Mouse (Mus musculus) liver, embryonic 11.5 days (tissue): ENCODE results near the gene Zmynd15. TPM values are rescaled to one million over a fixed set of nuclear protein-coding genes. Genes with fewer than 3 reads are reported as not detected.
"Not testable (repeated sequence)": the region's sequence is repeated elsewhere in the genome, so short reads cannot be mapped to it uniquely, and the experiment has no call there.

Experiments used
- ATAC-seq: fragments of 200-750 bp; cut with Nextera tagmentation; replicated peaks from 2 replicates; pipeline ENCODE4 v1.8.0; 2017; ENCODE audit warnings: moderate number of reproducible peaks, mild to moderate bottlenecking, moderate TSS enrichment, moderate library complexity; ENCODE audit not compliant: low FRiP score
- DNase-seq: peaks from one replicate; pipeline ENCODE4 v3.0.0-alpha.2; 2017; ENCODE audit warnings: low spot score
- H3K27ac ChIP-seq: fragments of 300-500 bp; sonication (generic); 2 replicates; pipeline ENCODE4 v1.5.1; 2014; ENCODE audit warnings: mild to moderate bottlenecking, low read depth, low read length, control low read depth
- H3K27me3 ChIP-seq: fragments of 300-500 bp; sonication (generic); replicated peaks from 2 replicates; pipeline ENCODE4 v1.6.1; 2014; ENCODE audit warnings: low read length, mixed read lengths; ENCODE audit not compliant: control insufficient read depth, insufficient read depth
- H3K36me3 ChIP-seq: fragments of 300-500 bp; sonication (generic); 2 replicates; pipeline ENCODE4 v1.6.1; 2014; ENCODE audit warnings: mild to moderate bottlenecking, low read length, moderate library complexity, mixed read lengths; ENCODE audit not compliant: control insufficient read depth, insufficient read depth
- H3K4me1 ChIP-seq: fragments of 300-500 bp; sonication (generic); replicated peaks from 2 replicates; pipeline ENCODE4 v1.6.1; 2014; ENCODE audit warnings: low read length, mixed read lengths; ENCODE audit not compliant: control insufficient read depth, insufficient read depth
- H3K4me2 ChIP-seq: fragments of 300-500 bp; sonication (generic); 2 replicates; pipeline ENCODE4 v1.6.1; 2014; ENCODE audit warnings: mild to moderate bottlenecking, control low read depth, moderate library complexity
- H3K4me3 ChIP-seq: fragments of 300-500 bp; sonication (generic); 2 replicates; pipeline ENCODE4 v1.5.1; 2014; ENCODE audit warnings: low read depth, low read length, control low read depth
- H3K9ac ChIP-seq: fragments of 300-500 bp; sonication (generic); 2 replicates; pipeline ENCODE4 v1.6.1; 2014; ENCODE audit warnings: low read depth, low read length, control low read depth
- H3K9me3 ChIP-seq: fragments of 300-500 bp; sonication (generic); 2 replicates; pipeline ENCODE4 v1.6.1; 2016; ENCODE audit warnings: low read length, inconsistent platforms, mixed read lengths; ENCODE audit not compliant: control insufficient read depth
- WGBS: fragments of 180-500 bp; shearing (Covaris S2); extraction: QIAGEN DNeasy Blood & Tissue Kit; methylation state at CpG from one replicate; pipeline ENCODE4 v1.1.7; 2014; 5-methylcytosine and 5-hydroxymethylcytosine counted together
- polyA plus RNA-seq: library from polyadenylated mRNA; unstranded; fragments of >200 nt; fragmentation: Nextera tagmentation; extraction: Ambion mirVana; gene quantifications from 2 replicates; pipeline ENCODE4 v1.2.1, GENCODE M21; 2014

Gene Zmynd15
- 0.19 and 0.58 TPM in 2 replicates for polyA plus RNA-seq

GRCm38 (mm10) chr11:70458688-70459600 lies at the start of gene Zmynd15:
Gene Zmynd15, plus strand, starts transcription at chr11:70459433.
- WGBS, result 18% methylated on average over 32 of the region's 32 CpGs
- Histone ChIP-seq H3K36me3 (no peaks in the 10 kb centered on the region), H3K4me3 (peak within 1 kb of the TSS; percentile 47), H3K27me3 (peaks cover 46% of the 10 kb centered on the region), H3K4me2 (peak within 1 kb of the TSS; percentile 69), H3K27ac (no peak within 1 kb of the TSS), H3K9ac (peak within 1 kb of the TSS; percentile 17; the same call in 1 of the 2 replicates), H3K9me3 (no peaks in the 10 kb centered on the region; the same call in 1 of the 2 replicates), H3K4me1 (peaks cover 2% of the 10 kb centered on the region; the same call in 1 of the 2 replicates)
- ATAC-seq, result no peak
- no peak for DNase-seq

GRCm38 (mm10) chr11:70409594-70410296 lies 49.5 kb upstream of the Zmynd15 start, which contains the start of gene Pelp1:
Gene Pelp1, minus strand, starts transcription at chr11:70410031.
- no peaks in the 10 kb centered on the region for H3K9me3 ChIP-seq
- peak within 1 kb of the TSS; percentile 69 for H3K27ac ChIP-seq
- peaks cover 19% of the 10 kb centered on the region for H3K4me1 ChIP-seq
- H3K4me2 ChIP-seq, result peak within 1 kb of the TSS; percentile 80
- DNase-seq, result peak; percentile 95
- peaks cover 5% of the 10 kb centered on the region; the same call in 1 of the 2 replicates for H3K36me3 ChIP-seq
- peak within 1 kb of the TSS; percentile 96 for H3K4me3 ChIP-seq
- under 1% methylated on average over 59 of the region's 59 CpGs for WGBS
- ATAC-seq, result peak; percentile 94
- H3K27me3 ChIP-seq, result no peaks in the 10 kb centered on the region
- H3K9ac ChIP-seq, result peak within 1 kb of the TSS; percentile 97

- DNase-seq (no peak), ATAC-seq (peak; percentile 39; the same call in 1 of the 2 replicates)
- peak overlapping the region; percentile 69 for H3K27ac ChIP-seq
- H3K4me3 ChIP-seq, result peak overlapping the region; percentile 96
- H3K27me3 ChIP-seq, result no peaks in the 10 kb centered on the region; the same call in 1 of the 2 replicates
- peaks cover 3% of the 10 kb centered on the region; the same call in 1 of the 2 replicates for H3K36me3 ChIP-seq
- H3K9me3 ChIP-seq, result no peaks in the 10 kb centered on the region
- H3K9ac ChIP-seq, result peak overlapping the region; percentile 97
- 53% methylated on average over 6 of the region's 6 CpGs for WGBS
- peak overlapping the region; percentile 80 for H3K4me2 ChIP-seq
- peaks cover 19% of the 10 kb centered on the region for H3K4me1 ChIP-seq
Observed at GRCm38 (mm10) chr11:70410297-70410643, 49.0 kb upstream of the Zmynd15 start.

GRCm38 (mm10) chr11:70412591-70412990 lies 46.6 kb upstream of the Zmynd15 start:
- no peak for ATAC-seq
- WGBS, result 76% methylated on average over 5 of the region's 5 CpGs

GRCm38 (mm10) chr11:70413961-70414360 lies 45.3 kb upstream of the Zmynd15 start:
- no peak overlapping the region for H3K4me2 ChIP-seq
- 9% methylated on average over 3 of the region's 3 CpGs for WGBS
- DNase-seq, result peak; percentile 66
- ATAC-seq, result no peak
- no peak overlapping the region for H3K4me3 ChIP-seq
- no peak overlapping the region for H3K27ac ChIP-seq
- no peaks in the 10 kb centered on the region; the same call in 1 of the 2 replicates for H3K27me3 ChIP-seq
- no peaks in the 10 kb centered on the region for H3K9me3 ChIP-seq
- no peak overlapping the region for H3K9ac ChIP-seq
- no peaks in the 10 kb centered on the region for H3K36me3 ChIP-seq
- H3K4me1 ChIP-seq, result peaks cover 6% of the 10 kb centered on the region

More at GRCm38 (mm10) chr11:70412591-70412990, 46.6 kb upstream of the Zmynd15 start:
- no peak overlapping the region for H3K4me3 ChIP-seq
- no peak overlapping the region for H3K27ac ChIP-seq
- no peaks in the 10 kb centered on the region for H3K36me3 ChIP-seq
- H3K4me1 ChIP-seq, result peaks cover 17% of the 10 kb centered on the region
- H3K4me2 ChIP-seq, result no peak overlapping the region
- no peak for DNase-seq
- H3K9me3 ChIP-seq, result no peaks in the 10 kb centered on the region
- H3K9ac ChIP-seq, result no peak overlapping the region
- H3K27me3 ChIP-seq, result no peaks in the 10 kb centered on the region; the same call in 1 of the 2 replicates

- ATAC-seq (no peak), DNase-seq (no peak)
- Histone ChIP-seq H3K4me1 (no peaks in the 10 kb centered on the region), H3K27ac (no peak overlapping the region), H3K9me3 (no peaks in the 10 kb centered on the region), H3K36me3 (no peaks in the 10 kb centered on the region), H3K27me3 (no peaks in the 10 kb centered on the region; the same call in 1 of the 2 replicates), H3K4me3 (no peak overlapping the region), H3K4me2 (no peak overlapping the region), H3K9ac (no peak overlapping the region)
- 56% methylated on average over 4 of the region's 4 CpGs for WGBS
Observed at GRCm38 (mm10) chr11:70418199-70418598, 41.0 kb upstream of the Zmynd15 start.

DNA sequence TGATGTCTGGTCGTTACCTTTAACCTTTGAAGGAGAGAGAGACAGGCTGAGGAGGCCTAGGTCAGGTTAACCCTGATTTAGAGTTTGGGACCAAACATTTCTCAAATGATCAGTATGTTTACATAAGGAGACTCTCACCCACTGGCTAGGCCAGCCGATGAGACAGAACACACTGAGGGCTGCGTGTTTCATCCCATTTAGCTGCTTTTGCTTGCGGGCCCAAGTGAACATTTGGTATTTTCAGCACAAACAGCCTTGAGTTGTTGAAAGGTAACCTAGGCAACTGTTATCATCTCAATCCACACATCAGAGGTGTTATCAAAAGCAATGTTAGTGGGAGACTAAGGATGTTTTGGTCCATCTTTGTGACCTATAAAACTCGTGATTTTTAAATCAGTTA lies 39.7 kb upstream of the Zmynd15 start:
- H3K4me1 ChIP-seq, result no peaks in the 10 kb centered on the region
- H3K9ac ChIP-seq, result no peak overlapping the region
- H3K9me3 ChIP-seq, result no peaks in the 10 kb centered on the region
- DNase-seq (no peak), ATAC-seq (no peak)
- H3K36me3 ChIP-seq, result no peaks in the 10 kb centered on the region
- no peak overlapping the region for H3K4me2 ChIP-seq
- no peak overlapping the region for H3K27ac ChIP-seq
- WGBS, result 58% methylated on average over 5 of the region's 5 CpGs
- no peak overlapping the region for H3K4me3 ChIP-seq
- H3K27me3 ChIP-seq, result no peaks in the 10 kb centered on the region; the same call in 1 of the 2 replicates

GRCm38 (mm10) chr11:70426598-70426997 lies 32.6 kb upstream of the Zmynd15 start:
- H3K9me3 ChIP-seq, H3K4me1 ChIP-seq, H3K4me2 ChIP-seq, H3K27me3 ChIP-seq, DNase-seq, H3K9ac ChIP-seq, ATAC-seq, H3K36me3 ChIP-seq, H3K27ac ChIP-seq, H3K4me3 ChIP-seq: not testable (repeated sequence)
- 70% methylated on average over 6 of the region's 6 CpGs for WGBS
